Mouse (Mus musculus): ENCODE data around the gene Insrr. TPM values are rescaled to one million over a fixed set of nuclear protein-coding genes. Genes with fewer than 3 reads are reported as not detected.
"Not testable (repeated sequence)": the region's sequence is repeated elsewhere in the genome, so short reads cannot be mapped to it uniquely, and the experiment has no call there.

The Insrr gene
- polyA plus RNA-seq, 1 experiment: 0.73 TPM

DNA sequence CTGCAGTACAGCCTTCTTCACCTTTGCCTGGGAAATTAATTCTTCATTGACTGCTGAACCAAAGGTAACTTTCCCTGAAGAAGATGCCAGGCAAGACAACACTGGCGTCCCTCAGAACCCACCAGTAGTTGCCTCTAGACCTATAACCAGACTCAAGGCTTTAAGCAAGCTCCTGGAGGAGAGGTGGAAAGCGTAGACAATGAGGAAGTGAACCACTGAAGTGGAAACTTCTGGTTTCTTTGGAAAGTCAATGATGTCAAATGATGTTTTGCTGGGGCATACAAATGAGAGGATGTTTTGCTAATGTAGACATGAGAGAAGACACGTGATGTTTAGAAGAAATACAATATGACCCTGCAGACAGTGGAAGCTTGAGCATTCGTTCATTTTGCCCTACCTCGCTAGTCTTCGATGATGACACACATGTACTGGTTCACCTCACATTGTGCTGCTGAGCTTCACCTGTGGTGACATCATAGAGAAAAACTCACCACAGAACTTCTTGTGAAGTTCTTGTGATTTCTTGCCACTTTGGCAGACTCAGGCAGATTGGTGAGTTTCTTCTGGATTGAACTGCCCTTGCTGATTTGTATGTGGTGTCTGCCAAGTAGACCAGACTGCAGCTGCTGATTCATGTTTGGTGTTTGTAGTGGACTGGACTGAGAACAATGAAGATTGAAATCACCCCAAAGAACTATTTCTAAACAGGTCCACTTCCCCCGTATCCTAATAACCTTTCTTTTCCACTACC lies 35.5 kb downstream of the Insrr start:
- DNase-seq (ENCODE audit: low spot score): no peak

GRCm38 (mm10) chr3:87833482-87833881 lies 36.7 kb downstream of the Insrr start:
- DNase-seq (ENCODE audit: low spot score): no peak

DNA sequence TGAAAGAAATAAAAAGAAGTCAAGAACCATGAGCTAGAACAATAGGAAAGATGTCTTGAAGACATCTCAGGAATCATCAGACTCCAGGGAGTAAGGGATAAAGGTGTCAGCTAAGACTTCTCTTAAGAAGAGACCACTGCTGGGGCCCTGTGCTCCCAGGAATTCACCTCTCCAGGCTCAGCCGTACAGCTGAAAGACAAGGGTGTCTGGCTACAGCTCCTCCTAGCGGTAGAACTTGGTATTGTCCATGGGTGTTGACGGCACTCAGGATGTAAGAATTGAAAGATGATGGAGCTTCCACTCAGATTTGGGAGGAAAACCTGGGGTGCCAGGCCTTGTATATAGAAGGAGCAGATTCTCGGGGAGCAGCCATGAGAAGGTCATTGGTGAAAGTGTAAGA lies 41.9 kb downstream of the Insrr start:
- DNase-seq (ENCODE audit: low spot score): peak; percentile 47

GRCm38 (mm10) chr3:87840858-87841257 lies 44.1 kb downstream of the Insrr start:
- DNase-seq (ENCODE audit: low spot score): no peak

GRCm38 (mm10) chr3:87844981-87845380 lies 48.2 kb downstream of the Insrr start:
- DNase-seq (ENCODE audit: low spot score): no peak

DNA sequence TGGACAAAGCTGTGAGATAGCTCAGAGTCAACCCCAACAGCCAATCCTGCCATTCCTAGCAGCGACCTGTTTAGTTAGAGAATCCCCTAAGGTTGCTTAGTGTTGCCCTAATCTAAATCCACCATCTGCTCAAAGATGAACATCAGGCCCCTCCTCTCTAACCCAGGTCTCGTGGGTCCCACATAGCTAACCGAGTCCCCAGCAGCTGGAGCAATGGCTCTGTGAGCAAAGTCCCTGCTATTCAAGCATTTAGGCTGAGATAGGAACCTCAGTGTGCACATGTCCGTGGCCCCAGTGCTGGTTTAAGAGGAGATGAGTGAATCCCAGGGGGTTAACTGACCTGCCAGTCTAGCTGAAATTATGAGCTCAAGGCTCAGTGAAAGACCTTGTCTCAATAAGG lies 49.4 kb downstream of the Insrr start:
- no peak for DNase-seq (ENCODE audit: low spot score)

DNA sequence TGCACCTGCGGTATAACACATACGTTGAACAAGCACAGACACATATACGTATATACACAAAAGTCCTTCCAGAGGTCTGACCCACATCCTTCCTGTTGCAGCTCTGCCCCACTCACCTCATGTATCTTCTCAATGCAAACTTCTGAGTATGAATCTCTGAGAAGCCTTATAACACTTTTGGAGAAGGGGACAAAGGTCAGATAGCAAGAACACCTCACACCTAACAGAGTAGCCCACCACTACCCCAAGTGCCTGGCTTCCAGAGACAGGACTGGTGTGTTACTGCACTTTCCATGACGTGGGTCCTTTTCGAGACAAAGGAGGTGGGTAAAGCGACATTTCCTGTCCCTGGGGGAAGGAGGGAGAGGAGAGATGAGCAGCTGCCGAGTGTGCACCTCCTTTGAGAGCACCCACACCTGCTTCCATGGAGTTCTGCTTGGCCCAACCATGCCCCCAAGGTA lies 49.9 kb downstream of the Insrr start, which contains the start of gene Sh2d2a:
Sh2d2a (plus strand) TSS at position 106 of the 461 bp plus-strand sequence.
- no peak for DNase-seq (ENCODE audit: low spot score)

DNA sequence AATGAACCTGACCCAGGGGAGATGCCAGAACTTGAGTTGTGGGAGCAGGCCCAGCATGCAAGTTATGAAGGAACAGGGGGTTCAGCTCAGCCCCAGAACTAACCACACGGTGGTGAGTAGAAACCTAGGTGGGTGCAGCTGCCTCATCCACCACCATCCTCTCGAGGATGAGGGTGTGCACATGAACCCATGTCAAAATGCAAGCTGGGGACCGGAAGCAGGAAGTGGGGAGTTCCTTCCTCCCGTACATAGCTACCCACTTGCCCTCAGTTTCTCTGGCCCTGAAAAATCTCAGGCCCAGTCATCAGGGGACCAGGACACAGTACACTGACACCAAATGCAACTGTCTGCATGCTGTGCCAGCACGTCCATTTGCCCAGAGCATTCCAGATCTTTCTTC lies 50.9 kb downstream of the Insrr start:
- DNase-seq (ENCODE audit: low spot score): no peak

- no peak for DNase-seq (ENCODE audit: low spot score)
Measured at GRCm38 (mm10) chr3:87849117-87849516, 52.4 kb downstream of the Insrr start.

DNA sequence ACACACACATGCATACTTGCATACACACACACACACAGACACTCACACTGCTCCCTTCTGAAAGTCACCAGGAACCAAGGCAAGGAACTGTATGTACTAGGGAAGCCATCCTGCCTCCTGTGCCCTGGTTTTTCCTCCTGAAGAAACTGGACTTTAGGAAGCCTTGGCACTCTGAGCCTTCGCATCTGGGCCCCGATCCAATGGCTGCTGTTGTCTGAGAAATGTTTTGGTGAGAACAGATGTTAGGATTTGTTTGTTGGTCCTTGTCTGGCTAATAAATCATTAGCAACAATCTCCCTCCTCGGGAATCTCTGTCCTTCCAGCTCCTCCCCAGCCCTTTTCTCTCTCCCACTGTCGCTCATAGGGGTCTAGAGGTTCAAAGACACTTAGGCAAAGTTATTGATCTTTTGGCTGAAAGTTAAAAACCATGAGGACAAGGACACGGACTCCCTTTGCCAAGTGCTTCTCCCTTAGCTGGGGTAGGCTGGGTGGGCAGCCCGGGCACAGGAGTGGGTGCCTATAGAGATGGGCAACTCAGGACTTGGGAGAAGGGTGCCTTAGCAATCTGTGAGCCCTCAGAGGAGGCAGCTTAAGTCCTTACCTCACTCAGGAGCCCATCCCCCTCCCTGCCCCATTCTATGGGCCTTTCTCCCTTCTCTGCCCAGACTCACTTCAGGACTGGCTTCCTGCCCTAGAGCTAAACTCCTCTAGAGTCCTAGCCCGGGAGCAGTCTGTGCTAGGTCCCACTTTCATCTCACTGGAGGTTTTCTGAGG lies 58.2 kb downstream of the Insrr start:
- no peak for DNase-seq (ENCODE audit: low spot score)

DNA sequence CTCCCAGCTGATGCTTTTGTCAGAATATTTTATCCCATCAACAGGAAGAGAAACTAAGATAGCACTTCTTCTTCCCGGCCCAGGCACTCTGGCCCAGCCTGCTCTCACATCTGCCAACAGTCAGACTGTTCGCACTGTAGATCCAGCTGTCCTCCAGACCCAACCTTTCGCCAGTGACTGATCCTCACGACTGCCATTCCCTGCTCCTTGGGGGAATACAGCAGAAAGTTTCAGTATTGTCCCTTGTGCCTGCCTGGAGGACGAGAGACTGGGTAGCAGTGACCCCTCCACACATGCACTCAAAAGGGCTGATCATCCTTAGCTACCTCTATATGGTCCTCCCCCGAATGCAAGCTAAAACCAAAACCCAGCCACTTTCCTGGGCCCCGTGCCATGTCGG lies 59.2 kb downstream of the Insrr start:
- no peak for DNase-seq (ENCODE audit: low spot score)

- no peak for DNase-seq (ENCODE audit: low spot score)
Measured at GRCm38 (mm10) chr3:87857666-87858065, 60.9 kb downstream of the Insrr start.

DNA sequence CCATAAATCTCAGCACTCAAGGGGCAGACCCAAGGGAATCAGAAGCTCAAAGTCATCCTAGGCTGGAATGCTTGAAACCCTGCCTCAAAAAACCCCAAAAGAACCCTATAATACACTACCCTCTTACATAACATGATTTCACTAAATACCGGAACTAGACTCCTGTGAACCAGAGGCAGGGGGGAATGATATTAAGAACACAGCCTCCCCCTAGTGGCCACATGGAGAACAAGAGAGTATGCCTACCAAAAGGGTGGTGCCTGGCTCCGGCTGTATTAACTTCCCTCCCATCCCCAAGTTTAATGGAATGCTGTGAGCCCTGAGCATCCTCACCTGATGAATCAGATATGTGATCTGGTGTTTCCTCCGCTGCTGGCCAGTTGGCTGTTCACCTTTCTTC lies 63.1 kb downstream of the Insrr start:
- no peak for DNase-seq (ENCODE audit: low spot score)

GRCm38 (mm10) chr3:87864111-87864510 lies 67.4 kb downstream of the Insrr start:
- DNase-seq (ENCODE audit: low spot score): not testable (repeated sequence)

Other genes with a start within 250 kb of the Insrr start
- 22.2 and 25.5 TPM in 2 replicates for gene Arhgef11, start 179.4 kb upstream of the Insrr start, polyA plus RNA-seq (2012; rRNA removed)
- gene Lrrc71, start 48.3 kb upstream of the Insrr start, polyA plus RNA-seq (2012; rRNA removed): 0.19 and 0.29 TPM in 2 replicates
- 2.7 and 3.5 TPM in 2 replicates for gene Ntrk1, start 1.8 kb upstream of the Insrr start, polyA plus RNA-seq (2012; rRNA removed)
- 21.1 and 26.5 TPM in 2 replicates for gene Pear1, start 27.4 kb downstream of the Insrr start, polyA plus RNA-seq (2012; rRNA removed)
- 0.65 and 0.87 TPM in 2 replicates for gene Sh2d2a, start 49.8 kb downstream of the Insrr start, polyA plus RNA-seq (2012; rRNA removed)
- 26.2 and 30.0 TPM in 2 replicates for gene Prcc, start 88.7 kb downstream of the Insrr start, polyA plus RNA-seq (2012; rRNA removed)
- gene Hdgf, start 109.4 kb downstream of the Insrr start, polyA plus RNA-seq (2012; rRNA removed): 151 and 152 TPM in 2 replicates
- 120 and 132 TPM in 2 replicates for gene Mrpl24, start 122.6 kb downstream of the Insrr start, polyA plus RNA-seq (2012; rRNA removed)
- 22.8 and 24.0 TPM in 2 replicates for gene Isg20l2, start 133.4 kb downstream of the Insrr start, polyA plus RNA-seq (2012; rRNA removed)
- gene Rrnad1, start 133.8 kb downstream of the Insrr start, polyA plus RNA-seq (2012; rRNA removed): 28.4 and 33.2 TPM in 2 replicates
- 0.91 and 1.4 TPM in 2 replicates for gene Crabp2, start 151.7 kb downstream of the Insrr start, polyA plus RNA-seq (2012; rRNA removed)
- 3.7 and 5.3 TPM in 2 replicates for gene Nes, start 174.1 kb downstream of the Insrr start, polyA plus RNA-seq (2012; rRNA removed)
- 0.15 and 0.28 TPM in 2 replicates for gene Bcan, start 203.3 kb downstream of the Insrr start, polyA plus RNA-seq (2012; rRNA removed)
- 0.06 TPM in 1 of 2 replicates, not detected in the other for gene Hapln2, start 230.6 kb downstream of the Insrr start, polyA plus RNA-seq (2012; rRNA removed)
- gene Gpatch4, start 246.2 kb downstream of the Insrr start, polyA plus RNA-seq (2012; rRNA removed): 5.6 and 9.7 TPM in 2 replicates

All from urinary bladder, adult 2 months (tissue).